Mouse (Mus musculus) hindbrain, embryonic 13.5 days (tissue): ENCODE measurements around the gene Zmiz1. TPM values are rescaled to one million over a fixed set of nuclear protein-coding genes. Genes with fewer than 3 reads are reported as not detected.

Experiments used
- ATAC-seq: fragments of 200-750 bp; cut with Nextera tagmentation; 2 replicates; pipeline ENCODE4 v1.8.0; 2017; ENCODE audit warnings: moderate TSS enrichment; ENCODE audit not compliant: low FRiP score
- H3K27ac ChIP-seq: fragments of 300-500 bp; sonication (generic); 2 replicates; pipeline ENCODE4 v1.5.1; 2015; ENCODE audit warnings: inconsistent platforms, mild to moderate bottlenecking, moderate library complexity
- H3K27me3 ChIP-seq: fragments of 300-500 bp; sonication (generic); 2 replicates; pipeline ENCODE4 v1.6.1; 2015; ENCODE audit warnings: mild to moderate bottlenecking, inconsistent platforms
- H3K36me3 ChIP-seq: fragments of 300-500 bp; sonication (generic); 2 replicates; pipeline ENCODE4 v1.6.1; 2015; ENCODE audit warnings: mild to moderate bottlenecking, inconsistent platforms
- H3K4me1 ChIP-seq: fragments of 300-500 bp; sonication (generic); replicated peaks from 2 replicates; pipeline ENCODE4 v1.6.1; 2015; ENCODE audit warnings: inconsistent platforms
- H3K4me2 ChIP-seq: fragments of 300-500 bp; sonication (generic); 2 replicates; pipeline ENCODE4 v1.6.1; 2015; ENCODE audit warnings: inconsistent platforms, mild to moderate bottlenecking, moderate library complexity
- H3K4me3 ChIP-seq: fragments of 300-500 bp; sonication (generic); 2 replicates; pipeline ENCODE4 v1.5.1; 2015; ENCODE audit warnings: mild to moderate bottlenecking, inconsistent platforms
- H3K9ac ChIP-seq: fragments of 300-500 bp; sonication (generic); 2 replicates; pipeline ENCODE4 v1.6.1; 2015; ENCODE audit warnings: mild to moderate bottlenecking, inconsistent platforms
- H3K9me3 ChIP-seq: fragments of 300-500 bp; sonication (generic); 2 replicates; pipeline ENCODE4 v1.6.1; 2016; ENCODE audit warnings: inconsistent platforms
- WGBS: fragments of 180-500 bp; shearing (Covaris S2); methylation state at CpG from one replicate; pipeline ENCODE4 v1.1.7; 2015; 5-methylcytosine and 5-hydroxymethylcytosine counted together
- polyA plus RNA-seq: library from polyadenylated mRNA; unstranded; fragments of >200 nt; fragmentation: Nextera tagmentation; extraction: Ambion mirVana; gene quantifications from 2 replicates; pipeline ENCODE4 v1.2.1, GENCODE M21; 2015

The Zmiz1 gene
- polyA plus RNA-seq, 1 experiment from 2014 or later, result 58.5 TPM

GRCm38 (mm10) chr14:25535583-25535943 is 76.6 kb downstream of the Zmiz1 start:
- Histone ChIP-seq H3K4me2 (no peak overlapping the region), H3K9ac (0 out of 2 replicates have a peak overlapping the region, but pooled peaks have one; percentile 6), H3K9me3 (no peaks in the 10 kb centered on the region), H3K4me1 (peaks cover 65% of the 10 kb centered on the region), H3K36me3 (peaks cover 39% of the 10 kb centered on the region), H3K4me3 (no peak overlapping the region), H3K27ac (peak overlapping the region; percentile 30; the same call in 1 of the 2 replicates), H3K27me3 (no peaks in the 10 kb centered on the region)
- WGBS, result 87% methylated on average over 4 of the region's 4 CpGs
- ATAC-seq, result no peak

GRCm38 (mm10) chr14:25536476-25536875 is 77.5 kb downstream of the Zmiz1 start:
- no peak for ATAC-seq
- H3K36me3 ChIP-seq, result peaks cover 44% of the 10 kb centered on the region

GRCm38 (mm10) chr14:25537351-25537750 is 78.4 kb downstream of the Zmiz1 start:
- WGBS, result 87% methylated on average over 1 of the region's 1 CpGs
- Histone ChIP-seq H3K4me1 (peaks cover 63% of the 10 kb centered on the region), H3K4me3 (no peak overlapping the region), H3K27ac (peak overlapping the region; percentile 35; the same call in 1 of the 2 replicates), H3K27me3 (no peaks in the 10 kb centered on the region), H3K4me2 (no peak overlapping the region), H3K36me3 (peaks cover 44% of the 10 kb centered on the region), H3K9ac (no peak overlapping the region), H3K9me3 (no peaks in the 10 kb centered on the region)
- ATAC-seq, result no peak

More at GRCm38 (mm10) chr14:25536476-25536875, 77.5 kb downstream of the Zmiz1 start:
- Histone ChIP-seq H3K9ac (no peak overlapping the region), H3K4me1 (peaks cover 64% of the 10 kb centered on the region), H3K4me3 (no peak overlapping the region), H3K27ac (no peak overlapping the region; the same call in 1 of the 2 replicates), H3K4me2 (no peak overlapping the region), H3K9me3 (no peaks in the 10 kb centered on the region), H3K27me3 (no peaks in the 10 kb centered on the region)
- WGBS, result 95% methylated on average over 8 of the region's 8 CpGs

GRCm38 (mm10) chr14:25538522-25538921 is 79.5 kb downstream of the Zmiz1 start:
- Histone ChIP-seq H3K4me1 (peaks cover 64% of the 10 kb centered on the region), H3K36me3 (peaks cover 44% of the 10 kb centered on the region), H3K9me3 (no peaks in the 10 kb centered on the region), H3K4me2 (no peak overlapping the region), H3K4me3 (no peak overlapping the region), H3K9ac (no peak overlapping the region), H3K27ac (peak overlapping the region; percentile 67), H3K27me3 (no peaks in the 10 kb centered on the region)
- 89% methylated on average over 2 of the region's 2 CpGs for WGBS
- ATAC-seq, result no peak

- 85% methylated on average over 10 of the region's 10 CpGs for WGBS
- 0 out of 2 replicates have a peak, but pooled peaks have one; percentile 16 for ATAC-seq
- no peak overlapping the region for H3K4me2 ChIP-seq
- no peak overlapping the region; the same call in 1 of the 2 replicates for H3K27ac ChIP-seq
- no peaks in the 10 kb centered on the region for H3K9me3 ChIP-seq
- H3K36me3 ChIP-seq, result peaks cover 40% of the 10 kb centered on the region
- H3K4me3 ChIP-seq, result no peak overlapping the region
- peaks cover 56% of the 10 kb centered on the region for H3K4me1 ChIP-seq
- no peak overlapping the region for H3K9ac ChIP-seq
- no peaks in the 10 kb centered on the region for H3K27me3 ChIP-seq
Measured at GRCm38 (mm10) chr14:25539493-25540116, 80.6 kb downstream of the Zmiz1 start.

- no peak overlapping the region for H3K4me3 ChIP-seq
- H3K9ac ChIP-seq, result peak overlapping the region; percentile 24; the same call in 1 of the 2 replicates
- no peak overlapping the region for H3K4me2 ChIP-seq
- H3K4me1 ChIP-seq, result peaks cover 50% of the 10 kb centered on the region
- peaks cover 38% of the 10 kb centered on the region for H3K36me3 ChIP-seq
- 86% methylated on average over 4 of the region's 4 CpGs for whole genome bisulfite sequencing
- H3K9me3 ChIP-seq, result no peaks in the 10 kb centered on the region
- ATAC-seq, result no peak
- H3K27me3 ChIP-seq, result no peaks in the 10 kb centered on the region
- peak overlapping the region; percentile 52 for H3K27ac ChIP-seq
Measured at GRCm38 (mm10) chr14:25540172-25540571, 81.2 kb downstream of the Zmiz1 start.

- H3K27ac ChIP-seq, result peak overlapping the region; percentile 44
- no peak overlapping the region for H3K4me3 ChIP-seq
- H3K9me3 ChIP-seq, result no peaks in the 10 kb centered on the region
- no peak for ATAC-seq
- H3K4me1 ChIP-seq, result peaks cover 50% of the 10 kb centered on the region
- H3K4me2 ChIP-seq, result no peak overlapping the region
- no peak overlapping the region for H3K9ac ChIP-seq
- no peaks in the 10 kb centered on the region for H3K27me3 ChIP-seq
- WGBS, result 84% methylated on average over 5 of the region's 5 CpGs
- H3K36me3 ChIP-seq, result peaks cover 42% of the 10 kb centered on the region
Measured at GRCm38 (mm10) chr14:25541213-25541612, 82.2 kb downstream of the Zmiz1 start.

GRCm38 (mm10) chr14:25543098-25543497 is 84.1 kb downstream of the Zmiz1 start:
- ATAC-seq, result no peak
- Histone ChIP-seq H3K4me1 (peaks cover 62% of the 10 kb centered on the region), H3K9ac (no peak overlapping the region), H3K36me3 (peaks cover 39% of the 10 kb centered on the region), H3K4me2 (no peak overlapping the region), H3K27ac (0 out of 2 replicates have a peak overlapping the region, but pooled peaks have one; percentile 23), H3K4me3 (no peak overlapping the region), H3K9me3 (no peaks in the 10 kb centered on the region), H3K27me3 (no peaks in the 10 kb centered on the region)
- WGBS, result 96% methylated on average over 4 of the region's 4 CpGs

- H3K36me3 ChIP-seq, result peaks cover 39% of the 10 kb centered on the region
- no peaks in the 10 kb centered on the region for H3K27me3 ChIP-seq
- 0 out of 2 replicates have a peak overlapping the region, but pooled peaks have one; percentile 23 for H3K27ac ChIP-seq
Measured at GRCm38 (mm10) chr14:25543927-25544326, 84.9 kb downstream of the Zmiz1 start.

GRCm38 (mm10) chr14:25546852-25547621 is 88.1 kb downstream of the Zmiz1 start:
- ATAC-seq, result no peak

More at GRCm38 (mm10) chr14:25543927-25544326, 84.9 kb downstream of the Zmiz1 start:
- Histone ChIP-seq H3K9ac (no peak overlapping the region), H3K4me2 (no peak overlapping the region), H3K9me3 (no peaks in the 10 kb centered on the region), H3K4me1 (peaks cover 64% of the 10 kb centered on the region), H3K4me3 (no peak overlapping the region)
- WGBS, result 95% methylated on average over 4 of the region's 4 CpGs
- ATAC-seq, result no peak

GRCm38 (mm10) chr14:25547882-25548281 is 88.9 kb downstream of the Zmiz1 start:
- Histone ChIP-seq H3K36me3 (peaks cover 26% of the 10 kb centered on the region), H3K27me3 (no peaks in the 10 kb centered on the region), H3K4me3 (no peak overlapping the region), H3K9me3 (no peaks in the 10 kb centered on the region), H3K27ac (peak overlapping the region; percentile 84), H3K9ac (0 out of 2 replicates have a peak overlapping the region, but pooled peaks have one; percentile 46), H3K4me1 (peaks cover 77% of the 10 kb centered on the region), H3K4me2 (no peak overlapping the region)
- 81% methylated on average over 9 of the region's 9 CpGs for WGBS
- no peak for ATAC-seq

More at GRCm38 (mm10) chr14:25546852-25547621, 88.1 kb downstream of the Zmiz1 start:
- no peaks in the 10 kb centered on the region for H3K9me3 ChIP-seq
- peak overlapping the region; percentile 84 for H3K27ac ChIP-seq
- 51% methylated on average over 14 of the region's 14 CpGs for WGBS
- peaks cover 71% of the 10 kb centered on the region for H3K4me1 ChIP-seq
- no peak overlapping the region for H3K9ac ChIP-seq
- no peak overlapping the region for H3K4me3 ChIP-seq
- peaks cover 26% of the 10 kb centered on the region for H3K36me3 ChIP-seq
- no peak overlapping the region for H3K4me2 ChIP-seq
- no peaks in the 10 kb centered on the region for H3K27me3 ChIP-seq

GRCm38 (mm10) chr14:25548650-25549049 is 89.7 kb downstream of the Zmiz1 start:
- peak overlapping the region; percentile 46; the same call in 1 of the 2 replicates for H3K9ac ChIP-seq
- ATAC-seq, result no peak
- H3K9me3 ChIP-seq, result no peaks in the 10 kb centered on the region
- no peaks in the 10 kb centered on the region for H3K27me3 ChIP-seq
- H3K27ac ChIP-seq, result peak overlapping the region; percentile 84
- 56% methylated on average over 6 of the region's 6 CpGs for WGBS
- H3K4me3 ChIP-seq, result no peak overlapping the region
- H3K36me3 ChIP-seq, result peaks cover 26% of the 10 kb centered on the region
- peaks cover 79% of the 10 kb centered on the region for H3K4me1 ChIP-seq
- no peak overlapping the region for H3K4me2 ChIP-seq
